Comparison of ENCODE assay signal across 8 mouse cellular contexts in the genomic region with DNA sequence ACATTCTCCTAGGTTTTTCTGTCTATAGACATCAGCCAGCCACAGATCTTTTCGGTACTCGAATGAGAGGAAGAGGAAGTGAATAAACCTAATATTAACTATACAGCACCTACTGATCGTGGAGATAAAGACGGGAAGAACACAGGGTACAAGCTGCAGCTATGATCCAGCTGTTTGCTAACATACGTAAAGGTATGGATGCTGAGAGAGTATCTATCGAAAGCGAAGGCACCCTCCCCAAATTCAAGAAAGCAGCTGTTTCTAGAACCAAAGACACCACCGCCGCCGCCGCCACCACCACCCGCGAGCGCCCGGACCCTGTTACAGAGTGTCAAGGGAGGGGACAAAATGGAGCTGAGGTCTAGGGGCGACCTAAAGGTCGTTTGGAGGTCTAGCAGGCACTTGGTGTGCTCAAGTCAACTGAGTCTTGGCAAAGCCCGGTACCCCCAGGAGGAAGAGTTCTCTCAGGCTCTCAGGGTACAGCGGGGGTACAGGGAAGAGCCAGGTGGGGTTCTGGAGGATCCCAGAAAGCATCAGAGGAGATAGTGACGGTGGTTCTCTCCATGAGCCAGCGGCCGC. TPM values are rescaled to one million over a fixed set of nuclear protein-coding genes. Genes with fewer than 3 reads are reported as not detected.
A peak's percentile ranks its signal among the peaks of the same experiment; 100 is the strongest.
DNase-seq lines count a peak whose midpoint lies in the region; ATAC-seq and TF ChIP-seq lines count a peak whose summit lies in the region.

No protein-coding gene starts in this region.

- peak; percentile 45 for DNase-seq in gastrocnemius, adult 2 months
- no peak for DNase-seq in gastrocnemius, adult 18-20 months (ENCODE audit: low spot score)
- peak; percentile 73 for DNase-seq in MEL-GATA-1-ER (ENCODE audit: extremely low read depth, low read depth)
- peak; percentile 26 for DNase-seq in hindbrain, embryonic 11.5 days (ENCODE audit: low spot score)
- DNase-seq in midbrain, embryonic 14.5 days, result peak; percentile 25

- H3K27ac ChIP-seq in gastrocnemius, adult 2 months, result peak overlapping the region; percentile 98
- H3K27ac ChIP-seq in embryonic facial prominence, embryonic 13.5 days, result peak overlapping the region; percentile 77
- peak overlapping the region; percentile 85 for H3K27ac ChIP-seq in hindbrain, embryonic 11.5 days (ENCODE audit: low read depth, low read length)
- peak overlapping the region; percentile 53; the same call in 1 of the 2 replicates for H3K27ac ChIP-seq in limb, embryonic 12.5 days
- H3K27ac ChIP-seq in midbrain, embryonic 14.5 days (replicated peaks; ENCODE audit: low read depth, low read length), result peak overlapping the region; percentile 85
- H3K27ac ChIP-seq in stomach, embryonic 15.5 days, result peak overlapping the region; percentile 80

- H3K36me3 ChIP-seq in embryonic facial prominence, embryonic 13.5 days, result no peaks in the 10 kb centered on the region
- H3K36me3 ChIP-seq in hindbrain, embryonic 11.5 days (ENCODE audit: control insufficient read depth, insufficient read depth, low read length), result no peaks in the 10 kb centered on the region
- H3K36me3 ChIP-seq in limb, embryonic 12.5 days, result no peaks in the 10 kb centered on the region
- H3K36me3 ChIP-seq in midbrain, embryonic 14.5 days (ENCODE audit: control insufficient read depth, insufficient read depth, low read length), result no peaks in the 10 kb centered on the region
- H3K36me3 ChIP-seq in stomach, embryonic 15.5 days, result no peaks in the 10 kb centered on the region

- no peaks in the 10 kb centered on the region for H3K9me3 ChIP-seq in embryonic facial prominence, embryonic 13.5 days
- no peaks in the 10 kb centered on the region for H3K9me3 ChIP-seq in hindbrain, embryonic 11.5 days (ENCODE audit: control insufficient read depth, low read length)
- H3K9me3 ChIP-seq in limb, embryonic 12.5 days, result no peaks in the 10 kb centered on the region
- H3K9me3 ChIP-seq in midbrain, embryonic 14.5 days (ENCODE audit: control insufficient read depth, low read length), result no peaks in the 10 kb centered on the region
- no peaks in the 10 kb centered on the region for H3K9me3 ChIP-seq in stomach, embryonic 15.5 days

- 0 out of 2 replicates have a peak, but pooled peaks have one; percentile 30 for ATAC-seq in embryonic facial prominence, embryonic 13.5 days (ENCODE audit: insufficient number of reproducible peaks, insufficient read depth, low FRiP score, low TSS enrichment, low read depth)
- ATAC-seq in hindbrain, embryonic 11.5 days (ENCODE audit: low FRiP score), result peak; percentile 67
- peak; percentile 41; the same call in 1 of the 2 replicates for ATAC-seq in limb, embryonic 12.5 days (ENCODE audit: insufficient number of reproducible peaks, insufficient read depth, low FRiP score, low TSS enrichment, low read depth)
- ATAC-seq in midbrain, embryonic 14.5 days (ENCODE audit: low FRiP score, low TSS enrichment), result no peak
- ATAC-seq in stomach, embryonic 15.5 days (ENCODE audit: insufficient read depth, low FRiP score, low read depth), result peak; percentile 2; the same call in 1 of the 2 replicates

- no peak for TF ChIP-seq CTCF in gastrocnemius, adult 2 months (IDR thresholded peaks at IDR 0.05)

- H3K4me3 ChIP-seq in gastrocnemius, adult 2 months, result peak overlapping the region; percentile 87
- H3K4me3 ChIP-seq in embryonic facial prominence, embryonic 13.5 days, result peak overlapping the region; percentile 58
- peak overlapping the region; percentile 59 for H3K4me3 ChIP-seq in hindbrain, embryonic 11.5 days (ENCODE audit: low read depth, low read length)
- H3K4me3 ChIP-seq in limb, embryonic 12.5 days (replicated peaks), result peak overlapping the region; percentile 57
- H3K4me3 ChIP-seq in midbrain, embryonic 14.5 days (replicated peaks; ENCODE audit: low read depth, low read length), result peak overlapping the region; percentile 56
- peak overlapping the region; percentile 60 for H3K4me3 ChIP-seq in stomach, embryonic 15.5 days (replicated peaks)

- H3K27me3 ChIP-seq in embryonic facial prominence, embryonic 13.5 days, result peaks cover 32% of the 10 kb centered on the region
- H3K27me3 ChIP-seq in hindbrain, embryonic 11.5 days (ENCODE audit: control insufficient read depth, insufficient read depth, low read length), result peaks cover 5% of the 10 kb centered on the region
- H3K27me3 ChIP-seq in limb, embryonic 12.5 days, result peaks cover 26% of the 10 kb centered on the region
- no peaks in the 10 kb centered on the region for H3K27me3 ChIP-seq in midbrain, embryonic 14.5 days (ENCODE audit: control insufficient read depth, insufficient read depth, low read length)
- H3K27me3 ChIP-seq in stomach, embryonic 15.5 days (replicated peaks), result no peaks in the 10 kb centered on the region

- intact Hi-C loops in gastrocnemius, adult 2 months (cut with DNase I), result no loop called here

- peak overlapping the region; percentile 62 for H3K4me2 ChIP-seq in embryonic facial prominence, embryonic 13.5 days
- peak overlapping the region; percentile 41 for H3K4me2 ChIP-seq in hindbrain, embryonic 11.5 days (replicated peaks; ENCODE audit: low read depth, low read length)
- peak overlapping the region; percentile 57 for H3K4me2 ChIP-seq in limb, embryonic 12.5 days
- peak overlapping the region; percentile 60 for H3K4me2 ChIP-seq in midbrain, embryonic 14.5 days (ENCODE audit: low read length)
- H3K4me2 ChIP-seq in stomach, embryonic 15.5 days, result peak overlapping the region; percentile 55

- H3K4me1 ChIP-seq in embryonic facial prominence, embryonic 13.5 days, result 0 out of 2 replicates have a peak, but pooled peaks cover 5% of the 10 kb centered on the region
- H3K4me1 ChIP-seq in hindbrain, embryonic 11.5 days (replicated peaks; ENCODE audit: control insufficient read depth, insufficient read depth, low read length), result no peaks in the 10 kb centered on the region
- no peaks in the 10 kb centered on the region for H3K4me1 ChIP-seq in limb, embryonic 12.5 days (replicated peaks)
- H3K4me1 ChIP-seq in midbrain, embryonic 14.5 days (ENCODE audit: control insufficient read depth, insufficient read depth, low read length), result no peaks in the 10 kb centered on the region
- no peaks in the 10 kb centered on the region for H3K4me1 ChIP-seq in stomach, embryonic 15.5 days

- H3K9ac ChIP-seq in embryonic facial prominence, embryonic 13.5 days, result peak overlapping the region; percentile 72
- H3K9ac ChIP-seq in hindbrain, embryonic 11.5 days (ENCODE audit: low read depth, low read length), result peak overlapping the region; percentile 63
- H3K9ac ChIP-seq in limb, embryonic 12.5 days (replicated peaks), result peak overlapping the region; percentile 65
- H3K9ac ChIP-seq in midbrain, embryonic 14.5 days (replicated peaks; ENCODE audit: low read length), result peak overlapping the region; percentile 68
- H3K9ac ChIP-seq in stomach, embryonic 15.5 days, result peak overlapping the region; percentile 44

- WGBS in embryonic facial prominence, embryonic 13.5 days, result 23% methylated on average over 22 of the region's 22 CpGs
- 13% methylated on average over 19 of the region's 22 CpGs for WGBS in hindbrain, embryonic 11.5 days
- 14% methylated on average over 22 of the region's 22 CpGs for WGBS in limb, embryonic 12.5 days
- 14% methylated on average over 22 of the region's 22 CpGs for WGBS in midbrain, embryonic 14.5 days
- 21% methylated on average over 22 of the region's 22 CpGs for WGBS in stomach, embryonic 15.5 days

RNA-seq across cellular contexts. Expression of a gene that starts 0.7 kb away (rescaled TPM):
- 10 to 100 TPM; 16.7 to 23.3 TPM for total RNA-seq in gastrocnemius, adult 2 months (2021)
- 10 to 100 TPM; 17.6 to 17.9 TPM for total RNA-seq in gastrocnemius, adult 18-20 months (2021)
- 7.8 and 9.2 TPM in 2 replicates for polyA plus RNA-seq in embryonic facial prominence, embryonic 13.5 days (2015; fragmentation: Nextera tagmentation; extraction: Ambion mirVana)
- 28.0 and 31.6 TPM in 2 replicates for polyA plus RNA-seq in hindbrain, embryonic 11.5 days (2014; fragmentation: Nextera tagmentation; extraction: Ambion mirVana)
- polyA plus RNA-seq in limb, embryonic 12.5 days (2016; fragmentation: Nextera tagmentation; extraction: Ambion mirVana), result 11.7 and 12.4 TPM in 2 replicates
- polyA plus RNA-seq in midbrain, embryonic 14.5 days (2014; fragmentation: Nextera tagmentation; extraction: Ambion mirVana), result 17.4 and 23.7 TPM in 2 replicates
- 13.1 and 14.2 TPM in 2 replicates for polyA plus RNA-seq in stomach, embryonic 15.5 days (2015; fragmentation: Nextera tagmentation; extraction: Ambion mirVana)
